Comparison of ENCODE assay signal across 8 mouse cellular contexts in genomic region chr9:78113538-78113885, GRCm38 (mm10). TPM values are rescaled to one million over a fixed set of nuclear protein-coding genes. Genes with fewer than 3 reads are reported as not detected.
DNase-seq lines count a peak whose midpoint lies in the region; ATAC-seq lines count a peak whose summit lies in the region.

No protein-coding gene starts in this region.

- peak; percentile 43 for DNase-seq in left cerebral cortex, postnatal 4 days
- no peak for DNase-seq in left cerebral cortex, adult 18-20 months (ENCODE audit: low spot score in 2 of 2)
- no peak for DNase-seq in embryonic facial prominence, embryonic 10.5 days (ENCODE audit: low spot score)
- no peak for DNase-seq in layer of hippocampus, postnatal 36 days
- DNase-seq in kidney, postnatal 10 days, result no peak
- no peak for DNase-seq in right cerebral cortex, postnatal 36 days (ENCODE audit: low spot score in 2 of 2)

- no peak for ATAC-seq in intestine, embryonic 15.5 days
- peak; percentile 45 for ATAC-seq in neural tube, embryonic 13.5 days (ENCODE audit: low read depth)

- WGBS in embryonic facial prominence, embryonic 10.5 days, result 1% methylated on average over 14 of the region's 14 CpGs
- WGBS in intestine, embryonic 15.5 days, result 1% methylated on average over 14 of the region's 14 CpGs
- WGBS in neural tube, embryonic 13.5 days, result under 1% methylated on average over 14 of the region's 14 CpGs

- intact Hi-C loops in left cerebral cortex, postnatal 4 days (cut with DNase I), result loop anchor here (10.0 kb wide), 1 partner anchor 51 kb away; no protein-coding TSS in a partner anchor

- H3K9me3 ChIP-seq in embryonic facial prominence, embryonic 10.5 days, result no peaks in the 10 kb centered on the region
- no peaks in the 10 kb centered on the region for H3K9me3 ChIP-seq in intestine, embryonic 15.5 days
- H3K9me3 ChIP-seq in neural tube, embryonic 13.5 days, result no peaks in the 10 kb centered on the region

- peak overlapping the region; percentile 96 for H3K9ac ChIP-seq in intestine, embryonic 15.5 days
- peak overlapping the region; percentile 94 for H3K9ac ChIP-seq in neural tube, embryonic 13.5 days

- no peaks in the 10 kb centered on the region for H3K27me3 ChIP-seq in embryonic facial prominence, embryonic 10.5 days (replicated peaks; ENCODE audit: low read depth, poor library complexity, severe bottlenecking)
- no peaks in the 10 kb centered on the region for H3K27me3 ChIP-seq in intestine, embryonic 15.5 days (replicated peaks)
- no peaks in the 10 kb centered on the region for H3K27me3 ChIP-seq in neural tube, embryonic 13.5 days

- H3K4me2 ChIP-seq in intestine, embryonic 15.5 days (replicated peaks), result peak overlapping the region; percentile 64
- H3K4me2 ChIP-seq in neural tube, embryonic 13.5 days, result peak overlapping the region; percentile 80

- peak overlapping the region; percentile 94 for H3K4me3 ChIP-seq in embryonic facial prominence, embryonic 10.5 days
- peak overlapping the region; percentile 97 for H3K4me3 ChIP-seq in intestine, embryonic 15.5 days (replicated peaks)
- H3K4me3 ChIP-seq in neural tube, embryonic 13.5 days, result peak overlapping the region; percentile 95

- H3K36me3 ChIP-seq in embryonic facial prominence, embryonic 10.5 days (replicated peaks), result peaks cover 33% of the 10 kb centered on the region
- no peaks in the 10 kb centered on the region for H3K36me3 ChIP-seq in intestine, embryonic 15.5 days
- H3K36me3 ChIP-seq in neural tube, embryonic 13.5 days, result peaks cover 8% of the 10 kb centered on the region; the same call in 1 of the 2 replicates

- H3K4me1 ChIP-seq in embryonic facial prominence, embryonic 10.5 days, result peaks cover 29% of the 10 kb centered on the region
- peaks cover 7% of the 10 kb centered on the region for H3K4me1 ChIP-seq in intestine, embryonic 15.5 days (replicated peaks)
- peaks cover 32% of the 10 kb centered on the region for H3K4me1 ChIP-seq in neural tube, embryonic 13.5 days (replicated peaks)

- H3K27ac ChIP-seq in embryonic facial prominence, embryonic 10.5 days (replicated peaks), result peak overlapping the region; percentile 99
- H3K27ac ChIP-seq in intestine, embryonic 15.5 days, result peak overlapping the region; percentile 92
- H3K27ac ChIP-seq in neural tube, embryonic 13.5 days (replicated peaks), result peak overlapping the region; percentile 98

RNA-seq across cellular contexts. Expression of gene Ick, which starts 4.5 kb away (rescaled TPM):
- total RNA-seq in left cerebral cortex, postnatal 4 days (2021), result 10 to 100 TPM; 59.9 to 64.0 TPM
- total RNA-seq in left cerebral cortex, adult 18-20 months (2021), result 10 to 100 TPM; 15.7 to 16.6 TPM
- 38.1 and 40.6 TPM in 2 replicates for polyA plus RNA-seq in embryonic facial prominence, embryonic 10.5 days (2016; fragmentation: Nextera tagmentation; extraction: Ambion mirVana)
- polyA plus RNA-seq in intestine, embryonic 15.5 days (2015; fragmentation: Nextera tagmentation; extraction: Ambion mirVana), result 25.7 and 26.3 TPM in 2 replicates
- 37.3 and 40.5 TPM in 2 replicates for polyA plus RNA-seq in neural tube, embryonic 13.5 days (2015; fragmentation: Nextera tagmentation; extraction: Ambion mirVana)
- total RNA-seq in layer of hippocampus, postnatal 36 days (2021), result 10 to 100 TPM; 21.3 to 22.2 TPM

RNA-seq across cellular contexts. Expression of gene Fbxo9, which starts 4.6 kb away (rescaled TPM):
- 10 to 100 TPM; 80.3 to 85.6 TPM for total RNA-seq in left cerebral cortex, postnatal 4 days (2021)
- total RNA-seq in left cerebral cortex, adult 18-20 months (2021), result 10 to 100 TPM; 99.6 to 99.8 TPM
- polyA plus RNA-seq in embryonic facial prominence, embryonic 10.5 days (2016; fragmentation: Nextera tagmentation; extraction: Ambion mirVana), result 22.9 and 24.7 TPM in 2 replicates
- polyA plus RNA-seq in intestine, embryonic 15.5 days (2015; fragmentation: Nextera tagmentation; extraction: Ambion mirVana), result 40.9 and 41.2 TPM in 2 replicates
- polyA plus RNA-seq in neural tube, embryonic 13.5 days (2015; fragmentation: Nextera tagmentation; extraction: Ambion mirVana), result 67.7 and 70.0 TPM in 2 replicates
- total RNA-seq in layer of hippocampus, postnatal 36 days (2021), result 10 to 100 TPM; 90.2 to 92.4 TPM
